Mouse (Mus musculus) right cerebral cortex, postnatal 4 days (tissue): ENCODE measurements at regions not wholly inside any gene's neighbourhood (a gene's known extent, or its start where the extent isn't known, plus 50 kb on each side); places are given as distances from the start of the nearest gene placed in this dataset.

Experiments
- DNase-seq: peaks from one replicate; pipeline ENCODE4 v3.0.0-alpha.2; 2022

DNA sequence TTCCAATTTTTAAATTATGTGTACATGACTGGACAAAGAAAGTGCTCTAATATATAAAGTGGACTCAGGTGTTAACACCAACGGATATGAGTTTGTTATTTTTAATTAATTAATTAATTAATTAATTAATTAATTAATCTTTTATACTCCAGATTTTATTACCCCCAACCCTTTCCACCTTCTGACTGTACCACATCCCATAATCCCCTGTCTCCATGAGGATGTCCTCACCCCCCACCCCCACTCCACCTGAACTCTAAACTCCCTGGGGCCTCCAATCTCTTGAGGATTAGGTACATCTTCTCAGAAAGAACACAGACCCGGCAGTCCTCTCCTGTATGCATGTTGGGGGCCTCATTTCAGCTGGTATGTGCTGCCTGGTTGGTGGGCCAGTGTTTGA is 182.8 kb downstream of the Rassf9 start:
- no peak for DNase-seq

DNA sequence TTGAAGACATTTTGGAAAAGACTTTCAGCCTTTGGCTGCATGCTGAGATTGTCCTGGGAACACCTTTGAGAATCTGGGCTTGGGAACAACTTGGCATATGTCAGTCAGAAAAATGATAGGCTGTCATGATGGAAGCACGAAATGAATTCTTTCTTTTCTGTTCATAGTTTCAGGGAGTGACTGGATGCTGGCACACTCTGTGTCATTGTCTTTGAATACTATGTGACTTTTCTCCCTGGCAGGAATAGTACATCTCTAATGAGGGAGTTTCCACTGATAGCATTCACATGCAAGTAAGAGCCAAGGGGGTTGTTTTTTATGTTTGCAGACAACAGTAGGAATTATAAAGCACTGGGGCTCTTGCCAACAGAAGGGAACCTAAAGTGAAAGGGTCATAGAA is 177.9 kb downstream of the Rassf9 start:
- no peak for DNase-seq

DNA sequence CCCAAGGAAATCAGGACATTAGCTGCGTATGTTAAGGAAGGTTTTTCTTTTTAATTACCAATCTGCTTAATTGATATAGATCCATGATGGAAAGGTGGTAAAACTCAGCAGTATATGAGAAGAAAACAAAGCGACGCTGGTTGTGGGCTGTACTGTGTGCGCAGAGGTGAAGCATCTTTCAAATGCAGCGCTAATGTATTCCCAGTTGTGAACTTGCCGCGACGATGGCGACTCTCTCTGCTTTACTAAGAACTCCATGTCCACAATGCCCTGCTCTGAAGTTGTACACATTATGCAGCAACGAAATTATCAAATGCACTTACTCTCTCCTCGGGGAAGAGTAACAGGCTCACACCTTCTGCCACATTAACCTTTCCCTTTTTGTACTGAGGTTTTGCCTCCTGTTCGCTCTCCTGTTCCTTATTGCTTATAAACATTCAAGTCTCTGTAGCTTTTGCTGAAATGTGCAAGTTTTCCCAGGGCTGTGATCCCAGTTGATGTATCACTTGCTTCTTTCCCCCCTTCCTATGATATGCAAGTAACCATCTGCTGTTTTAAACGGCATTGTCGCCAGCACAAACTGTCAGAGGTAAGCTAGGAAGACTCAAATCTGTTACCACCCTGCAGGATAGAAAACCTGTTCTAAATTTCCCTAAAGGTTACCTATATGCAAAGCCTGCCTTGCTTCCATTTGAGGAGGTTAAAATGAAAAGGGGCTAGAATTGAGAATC is 174.8 kb downstream of the Rassf9 start:
- DNase-seq = no peak

DNA sequence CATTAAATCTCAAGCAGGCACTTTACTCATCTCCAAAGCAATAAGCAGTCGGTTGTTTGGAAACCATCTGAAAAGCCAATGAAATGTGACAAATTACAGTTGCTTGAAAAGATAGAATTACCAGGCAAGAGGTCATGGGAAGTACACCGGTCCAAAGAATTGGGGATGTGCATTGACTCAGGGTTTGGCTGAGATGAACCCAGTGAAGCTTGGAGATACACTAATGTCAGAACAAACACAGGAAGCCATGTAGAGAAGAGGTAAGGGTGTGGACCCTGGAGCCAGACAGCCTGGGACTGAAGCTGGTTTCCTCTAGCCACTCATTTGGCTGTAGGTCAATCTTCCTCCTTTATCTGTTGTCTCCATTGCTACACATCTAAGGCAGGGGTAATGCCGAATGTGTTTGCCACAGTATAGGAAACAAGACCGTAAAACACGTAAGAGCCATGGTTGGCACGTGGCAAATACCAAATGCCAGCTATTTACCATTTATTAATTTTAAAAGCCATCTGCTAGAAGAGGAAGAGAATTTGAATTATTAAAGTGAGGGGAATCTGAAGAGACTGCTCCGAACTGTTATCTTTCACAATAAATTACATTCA is 173.9 kb downstream of the Rassf9 start:
- DNase-seq = no peak

DNA sequence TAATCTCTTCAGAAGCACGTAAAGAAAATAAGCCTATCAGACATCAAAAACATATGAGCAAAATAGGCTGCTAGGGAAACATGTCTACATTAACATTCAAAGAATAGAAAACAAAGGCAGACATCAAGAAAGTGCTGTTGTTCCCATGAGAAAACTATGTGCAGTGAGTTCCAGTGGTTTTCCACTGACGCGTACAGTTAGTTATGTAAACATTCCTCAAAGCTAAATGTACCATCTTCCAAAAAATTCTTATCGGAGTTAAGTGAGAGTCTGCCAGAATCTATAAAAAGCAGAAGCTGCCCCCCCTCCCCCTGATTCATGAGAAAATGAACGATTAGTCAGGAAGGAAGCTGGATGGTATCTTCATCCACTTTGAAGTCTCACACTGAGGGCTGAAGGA is 155.3 kb downstream of the Rassf9 start:
- no peak for DNase-seq

DNA sequence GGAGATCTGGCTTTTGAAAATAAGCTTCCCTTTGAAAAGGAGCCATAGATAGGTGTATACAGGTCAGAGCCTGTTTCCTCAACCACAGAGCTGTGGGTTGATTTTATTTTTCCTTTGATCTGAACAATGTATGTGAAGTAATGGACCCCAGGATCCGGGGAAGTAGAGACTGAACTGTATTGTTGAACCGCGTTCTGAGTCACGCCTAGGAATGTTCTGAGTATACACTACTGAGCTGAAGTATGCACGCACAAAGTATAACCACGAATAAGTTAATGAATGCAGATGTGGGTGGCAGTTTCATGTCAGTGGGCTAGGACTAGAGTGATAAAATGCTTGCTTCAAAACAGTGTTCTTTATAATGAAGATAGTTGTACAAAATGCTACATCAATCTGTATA is 147.7 kb downstream of the Rassf9 start:
- DNase-seq = no peak

DNA sequence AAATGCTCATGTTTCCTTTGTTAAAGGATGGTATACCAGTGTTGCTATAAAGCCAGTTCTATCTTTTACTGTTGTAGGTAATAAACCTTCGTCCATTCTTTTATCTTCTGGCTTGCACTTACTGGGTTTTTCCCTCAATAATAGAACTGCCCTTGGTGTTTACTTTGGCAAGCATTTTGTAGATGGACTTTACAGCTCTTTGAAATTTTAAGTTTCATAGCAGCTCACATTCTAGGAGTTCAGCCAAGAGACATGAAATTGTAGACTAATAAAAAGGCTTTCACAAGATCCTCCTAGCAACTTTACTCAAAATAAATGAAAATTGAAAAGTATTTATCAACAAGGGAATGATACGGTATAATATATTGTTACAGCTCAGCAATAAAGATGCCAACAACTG is 124.5 kb downstream of the Rassf9 start:
- no peak for DNase-seq

DNA sequence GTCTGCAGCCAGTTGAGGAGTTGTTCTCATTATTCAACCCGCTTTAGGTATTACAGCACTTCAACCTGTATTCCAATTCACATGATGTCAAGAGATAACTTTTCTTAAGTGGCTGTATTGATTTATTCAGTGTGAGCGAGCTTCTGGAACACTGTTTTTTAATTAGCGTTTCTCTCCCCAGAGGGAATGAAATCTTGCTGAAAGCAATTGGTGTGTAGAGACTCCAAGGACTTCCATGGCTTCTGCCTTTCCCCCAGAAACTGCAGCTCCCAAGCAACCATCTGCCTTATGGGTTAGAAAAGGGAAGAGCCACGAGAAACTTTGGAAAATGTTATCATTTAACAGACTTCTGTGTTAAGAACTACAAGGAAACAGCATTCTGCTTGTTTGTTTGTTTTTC is 121.4 kb downstream of the Rassf9 start:
- no peak for DNase-seq

DNA sequence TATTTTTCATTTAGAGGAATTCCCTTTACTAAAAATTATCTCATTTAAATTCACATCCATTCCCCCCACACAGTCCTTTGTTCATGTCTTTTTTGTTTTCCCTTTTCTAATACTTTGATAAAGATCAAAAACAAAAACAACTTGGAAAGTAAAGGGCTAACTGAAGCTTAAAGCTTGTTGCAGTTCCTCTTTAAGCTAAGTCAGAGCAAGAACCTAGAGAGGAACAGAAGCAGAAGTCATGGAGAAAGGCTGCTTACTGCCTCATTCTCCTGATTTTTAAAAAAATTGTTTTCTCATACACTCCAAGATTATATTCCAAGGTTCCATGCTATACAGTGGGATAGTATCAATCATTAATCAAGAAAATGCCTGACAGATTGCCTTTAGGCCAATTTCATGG is 116.6 kb downstream of the Rassf9 start:
- DNase-seq = no peak

DNA sequence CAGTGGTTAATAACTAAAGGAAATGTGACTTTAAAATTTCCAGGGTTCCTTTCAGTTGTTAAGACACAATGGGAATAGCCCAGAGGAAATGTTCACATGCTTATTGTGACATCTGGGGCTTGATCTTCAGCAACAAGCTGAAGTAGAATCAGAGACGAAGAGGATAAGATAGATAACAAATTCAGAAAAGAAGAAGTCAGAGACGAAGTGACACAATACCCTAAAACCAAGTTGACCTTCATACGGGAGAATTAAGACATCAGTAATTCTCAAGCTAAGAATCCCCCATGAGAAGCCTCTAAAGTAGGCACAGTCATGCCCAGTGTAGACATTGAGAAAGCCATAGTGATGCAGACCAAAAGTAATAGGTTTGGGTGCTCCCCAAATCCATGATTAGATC is 111.9 kb downstream of the Rassf9 start:
- no peak for DNase-seq

DNA sequence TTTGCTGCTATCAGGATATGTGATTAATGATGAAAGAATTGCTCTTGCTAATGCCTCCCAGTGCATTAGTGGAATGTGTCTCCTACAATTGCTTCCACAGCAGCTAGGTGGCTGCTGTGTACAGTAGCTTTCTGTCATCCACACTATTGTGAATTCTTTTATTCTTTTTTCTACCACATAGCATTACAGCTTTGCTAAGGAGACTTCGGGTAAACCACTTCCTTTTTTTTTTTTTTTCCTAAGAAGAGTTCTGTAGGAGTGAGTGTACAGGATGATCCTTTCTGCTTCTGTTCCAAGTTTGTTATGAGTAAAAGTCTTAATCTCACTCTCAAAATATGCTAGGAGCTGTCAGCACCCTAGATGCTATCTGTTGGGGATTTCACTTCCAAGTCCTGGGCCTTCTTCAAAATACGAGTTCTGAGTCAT is 110.6 kb downstream of the Rassf9 start:
- DNase-seq = no peak

DNA sequence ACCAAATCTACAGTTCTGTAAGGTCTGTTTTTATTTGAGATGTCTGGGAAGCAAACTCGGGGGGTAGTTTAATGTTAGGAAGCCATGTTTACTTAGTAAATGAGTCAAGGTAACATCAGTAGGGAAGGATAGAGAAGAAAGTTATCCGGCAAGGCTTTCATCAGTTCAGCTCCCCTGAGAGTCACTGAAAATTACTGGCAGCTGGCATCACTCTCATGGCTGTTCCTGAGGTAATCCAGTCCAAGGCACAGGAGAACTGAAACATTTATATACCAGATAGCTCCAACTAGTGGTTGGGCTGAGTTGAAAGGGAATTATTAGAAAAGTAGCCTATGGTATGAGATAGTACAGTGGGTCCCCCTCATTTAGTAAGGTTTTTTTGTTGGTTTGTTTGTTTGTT is 106.7 kb downstream of the Rassf9 start:
- DNase-seq = no peak

DNA sequence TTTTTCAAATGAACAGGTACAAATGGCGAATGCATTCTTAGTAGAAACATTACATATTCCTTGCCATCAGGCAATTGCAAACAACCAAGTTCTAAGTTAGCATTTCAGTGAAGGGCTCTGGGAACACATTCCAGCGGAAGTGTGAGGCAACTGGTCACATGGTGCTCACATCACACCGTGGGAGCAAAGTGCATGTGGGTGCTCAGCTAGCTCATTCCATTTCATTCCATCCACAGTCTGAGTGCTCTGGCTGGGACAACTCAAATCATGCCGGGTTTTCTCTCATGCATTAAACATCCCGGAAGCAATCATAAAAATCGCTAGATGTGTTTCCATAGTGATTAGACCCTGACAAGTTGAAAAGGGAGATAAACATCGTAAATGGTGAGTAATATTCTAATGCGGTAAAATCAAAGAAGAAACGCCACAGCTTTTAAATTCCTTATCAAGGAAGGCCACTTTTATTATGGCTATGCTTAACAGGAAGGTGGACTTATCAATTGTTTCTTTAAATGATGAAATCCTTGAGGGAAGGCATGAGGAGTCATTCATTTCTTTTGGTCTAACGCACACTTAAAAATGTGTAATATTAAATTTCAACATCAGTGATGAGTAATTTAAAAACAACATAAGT is 104.1 kb downstream of the Rassf9 start:
- DNase-seq = no peak
